ENCODE assay signal across 9 mouse cellular contexts in the genomic region with DNA sequence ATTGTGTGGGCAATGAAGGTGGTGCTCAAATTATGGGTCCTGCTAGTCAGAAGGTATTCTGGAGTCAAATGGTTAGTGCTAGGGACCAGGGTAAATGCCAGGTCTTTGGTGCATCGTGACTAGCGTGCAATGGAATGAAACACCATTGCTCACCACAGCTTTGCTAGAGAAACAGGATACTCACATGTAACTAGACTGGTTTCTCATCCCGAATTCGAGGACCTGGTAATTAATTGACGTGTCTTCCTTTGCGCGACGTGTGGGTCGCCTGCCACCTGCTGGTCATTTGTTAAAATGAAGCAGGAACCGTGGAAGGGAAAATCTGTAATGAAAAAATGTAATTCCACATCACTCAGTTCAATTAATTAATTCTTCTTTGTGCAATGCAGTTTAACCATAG. TPM values are rescaled to one million over a fixed set of nuclear protein-coding genes. Genes with fewer than 3 reads are reported as not detected.
A peak's percentile ranks its signal among the peaks of the same experiment; 100 is the strongest.
DNase-seq lines count a peak whose midpoint lies in the region; ATAC-seq and TF ChIP-seq lines count a peak whose summit lies in the region.
"Had no signal": no experiment of that assay in that cellular context is flagged by ENCODE, and none has a peak within 500 bp of the region (broad histone marks: within the 10 kb centered on the region; RNA-seq: fewer than 3 reads in every experiment).

No protein-coding gene starts in this region.

- no peak overlapping the region for H3K27ac ChIP-seq in intestine, embryonic 14.5 days (ENCODE audit: low read depth)
- no peak overlapping the region for H3K27ac ChIP-seq in intestine, embryonic 16.5 days (ENCODE audit: low read length)
- no peak overlapping the region for H3K27ac ChIP-seq in ES-Bruce4 (ENCODE audit: insufficient read depth, low read length)
- H3K27ac ChIP-seq in forebrain, embryonic 15.5 days (replicated peaks) = no peak overlapping the region
- no peak overlapping the region for H3K27ac ChIP-seq in midbrain, embryonic 13.5 days

- peak; percentile 75 for TF ChIP-seq CTCF in ES-Bruce4 (IDR thresholded peaks at IDR 0.05; ENCODE audit: low read depth, low read length)
- peak; percentile 94 for TF ChIP-seq CTCF in brain, embryonic 14.5 days (IDR thresholded peaks at IDR 0.05; ENCODE audit: borderline replicate concordance, extremely low read depth, insufficient read depth, insufficient read length)

- H3K4me3 ChIP-seq in intestine, embryonic 14.5 days (ENCODE audit: low read depth, low read length) = no peak overlapping the region
- no peak overlapping the region for H3K4me3 ChIP-seq in intestine, embryonic 16.5 days (ENCODE audit: low read length)
- H3K4me3 ChIP-seq in ES-Bruce4 (ENCODE audit: low read depth, low read length) = no peak overlapping the region
- H3K4me3 ChIP-seq in forebrain, embryonic 15.5 days = no peak overlapping the region
- H3K4me3 ChIP-seq in midbrain, embryonic 13.5 days (replicated peaks) = no peak overlapping the region

- DNase-seq in intestine, embryonic 14.5 days (ENCODE audit: low spot score) = peak; percentile 70
- DNase-seq in brain, embryonic 14.5 days (ENCODE audit: low read depth) = peak; percentile 88
- peak; percentile 76 to 82 for DNase-seq in layer of hippocampus, postnatal 10 days (ENCODE audit: low spot score in 2 of 2)
- peak; percentile 13 for DNase-seq in thymus, postnatal 25 days

- no peaks in the 10 kb centered on the region for H3K36me3 ChIP-seq in intestine, embryonic 14.5 days (ENCODE audit: control insufficient read depth, insufficient read depth, low read length)
- no peaks in the 10 kb centered on the region for H3K36me3 ChIP-seq in intestine, embryonic 16.5 days (ENCODE audit: control insufficient read depth, insufficient read depth, low read length)
- no peaks in the 10 kb centered on the region for H3K36me3 ChIP-seq in ES-Bruce4 (ENCODE audit: control insufficient read depth, insufficient read depth, low read length, poor library complexity, severe bottlenecking)
- H3K36me3 ChIP-seq in forebrain, embryonic 15.5 days = no peaks in the 10 kb centered on the region
- no peaks in the 10 kb centered on the region for H3K36me3 ChIP-seq in midbrain, embryonic 13.5 days

- no peaks in the 10 kb centered on the region for H3K9me3 ChIP-seq in intestine, embryonic 14.5 days (ENCODE audit: control insufficient read depth, low read length)
- H3K9me3 ChIP-seq in intestine, embryonic 16.5 days (ENCODE audit: control insufficient read depth, low read length) = no peaks in the 10 kb centered on the region
- H3K9me3 ChIP-seq in ES-Bruce4 (replicated peaks; ENCODE audit: control insufficient read depth, insufficient read depth, low read length, poor library complexity, severe bottlenecking) = no peaks in the 10 kb centered on the region; the same call in 1 of the 2 replicates
- H3K9me3 ChIP-seq in forebrain, embryonic 15.5 days = no peaks in the 10 kb centered on the region
- no peaks in the 10 kb centered on the region for H3K9me3 ChIP-seq in midbrain, embryonic 13.5 days

- no peaks in the 10 kb centered on the region for H3K4me1 ChIP-seq in intestine, embryonic 14.5 days (replicated peaks; ENCODE audit: control insufficient read depth, insufficient read depth, low read length)
- H3K4me1 ChIP-seq in intestine, embryonic 16.5 days (ENCODE audit: control insufficient read depth, insufficient read depth, low read length) = no peaks in the 10 kb centered on the region
- no peaks in the 10 kb centered on the region for H3K4me1 ChIP-seq in ES-Bruce4 (ENCODE audit: control insufficient read depth, insufficient read depth, low read length)
- peaks cover 30% of the 10 kb centered on the region for H3K4me1 ChIP-seq in forebrain, embryonic 15.5 days
- H3K4me1 ChIP-seq in midbrain, embryonic 13.5 days (replicated peaks) = peaks cover 39% of the 10 kb centered on the region

- no peak for TF ChIP-seq POLR2A in ES-Bruce4 (IDR thresholded peaks at IDR 0.05; ENCODE audit: insufficient read depth, low read length)
- TF ChIP-seq POLR2A in brain, embryonic 14.5 days (IDR thresholded peaks at IDR 0.05; ENCODE audit: borderline replicate concordance, extremely low read depth, insufficient read depth, insufficient read length, poor library complexity, severe bottlenecking) = no peak

- no peak for ATAC-seq in intestine, embryonic 14.5 days (replicated peaks; ENCODE audit: low FRiP score, low TSS enrichment, low read depth)
- no peak for ATAC-seq in intestine, embryonic 16.5 days
- peak; percentile 59 for ATAC-seq in forebrain, embryonic 15.5 days (replicated peaks)
- ATAC-seq in midbrain, embryonic 13.5 days = 0 out of 2 replicates have a peak, but pooled peaks have one; percentile 9

- H3K9ac ChIP-seq in intestine, embryonic 14.5 days (ENCODE audit: low read length) = no peak overlapping the region
- no peak overlapping the region for H3K9ac ChIP-seq in intestine, embryonic 16.5 days (ENCODE audit: low read depth, low read length)
- H3K9ac ChIP-seq in ES-Bruce4 (ENCODE audit: low read depth, poor library complexity, severe bottlenecking) = no peak overlapping the region
- no peak overlapping the region for H3K9ac ChIP-seq in forebrain, embryonic 15.5 days (replicated peaks)
- H3K9ac ChIP-seq in midbrain, embryonic 13.5 days (replicated peaks) = no peak overlapping the region

- 1% methylated on average over 10 of the region's 10 CpGs for WGBS in intestine, embryonic 14.5 days
- 2% methylated on average over 10 of the region's 10 CpGs for WGBS in intestine, embryonic 16.5 days
- WGBS in forebrain, embryonic 15.5 days = 2% methylated on average over 10 of the region's 10 CpGs
- 2% methylated on average over 10 of the region's 10 CpGs for WGBS in midbrain, embryonic 13.5 days

- H3K27me3 ChIP-seq in intestine, embryonic 14.5 days (replicated peaks; ENCODE audit: control insufficient read depth, insufficient read depth, low read length) = peaks cover 45% of the 10 kb centered on the region
- peaks cover 28% of the 10 kb centered on the region for H3K27me3 ChIP-seq in intestine, embryonic 16.5 days (replicated peaks; ENCODE audit: control insufficient read depth, insufficient read depth, low read length)
- no peaks in the 10 kb centered on the region for H3K27me3 ChIP-seq in ES-Bruce4 (ENCODE audit: control insufficient read depth, insufficient read depth, low read length, poor library complexity, severe bottlenecking)
- H3K27me3 ChIP-seq in forebrain, embryonic 15.5 days = peaks cover 2% of the 10 kb centered on the region; the same call in 1 of the 2 replicates
- peaks cover 11% of the 10 kb centered on the region for H3K27me3 ChIP-seq in midbrain, embryonic 13.5 days

- H3K4me2 ChIP-seq in intestine, embryonic 14.5 days (ENCODE audit: low read length) = no peak overlapping the region
- H3K4me2 ChIP-seq in intestine, embryonic 16.5 days (ENCODE audit: low read depth, low read length) = no peak overlapping the region
- no peak overlapping the region for H3K4me2 ChIP-seq in forebrain, embryonic 15.5 days (replicated peaks)
- 0 out of 2 replicates have a peak overlapping the region, but pooled peaks have one; percentile 25 for H3K4me2 ChIP-seq in midbrain, embryonic 13.5 days (replicated peaks)

- no peak for TF ChIP-seq EP300 in ES-Bruce4 (IDR thresholded peaks at IDR 0.05; ENCODE audit: insufficient read depth, low read depth, low read length)

RNA-seq across cellular contexts. Expression of gene Ascl1, which starts 10.5 kb away (rescaled TPM):
- polyA plus RNA-seq in intestine, embryonic 14.5 days (2014; fragmentation: Nextera tagmentation; extraction: Ambion mirVana) = 18.9 and 20.1 TPM in 2 replicates
- 3.1 and 4.2 TPM in 2 replicates for polyA plus RNA-seq in intestine, embryonic 16.5 days (2015; fragmentation: Nextera tagmentation; extraction: Ambion mirVana)
- not detected in 2 replicates for polyA plus RNA-seq in ES-Bruce4 (2011; ENCODE audit: insufficient read depth, insufficient read length, low read depth, missing spikeins)
- 46.5 and 48.3 TPM in 2 replicates for polyA plus RNA-seq in brain, embryonic 14.5 days (2012; rRNA removed)
- polyA plus RNA-seq in forebrain, embryonic 15.5 days (2015; fragmentation: Nextera tagmentation; extraction: Ambion mirVana) = 24.2 and 25.8 TPM in 2 replicates
- 10 to 100 TPM; 11.2 to 11.5 TPM for total RNA-seq in layer of hippocampus, postnatal 10 days (2021)
- 33.3 and 53.1 TPM in 2 replicates for polyA plus RNA-seq in midbrain, embryonic 13.5 days (2015; fragmentation: Nextera tagmentation; extraction: Ambion mirVana)

RNA-seq across cellular contexts. Expression of gene Pah, which starts 17.6 kb away (rescaled TPM):
- polyA plus RNA-seq in intestine, embryonic 14.5 days (2014; fragmentation: Nextera tagmentation; extraction: Ambion mirVana) = 0.87 TPM in 1 of 2 replicates, not detected in the other
- 1.2 and 2.2 TPM in 2 replicates for polyA plus RNA-seq in intestine, embryonic 16.5 days (2015; fragmentation: Nextera tagmentation; extraction: Ambion mirVana)
- not detected in 2 replicates for polyA plus RNA-seq in ES-Bruce4 (2011; ENCODE audit: insufficient read depth, insufficient read length, low read depth, missing spikeins)
- polyA plus RNA-seq in brain, embryonic 14.5 days (2012; rRNA removed) = not detected in 2 replicates
- polyA plus RNA-seq in forebrain, embryonic 15.5 days (2015; fragmentation: Nextera tagmentation; extraction: Ambion mirVana) = not detected in 2 replicates
- not detected for total RNA-seq in layer of hippocampus, postnatal 10 days (2021)
- 0.18 and 0.20 TPM in 2 replicates for polyA plus RNA-seq in midbrain, embryonic 13.5 days (2015; fragmentation: Nextera tagmentation; extraction: Ambion mirVana)
- total RNA-seq: layer of hippocampus, adult 8-10 months had no signal

Comparison
In these comparisons a context has a peak if more than half of its experiments do, and no peak if none do; other contexts are left out.
1. ATAC-seq: peak in forebrain, embryonic 15.5 days (single experiment) and midbrain, embryonic 13.5 days (single experiment); none in intestine, embryonic 14.5 days (single experiment) and intestine, embryonic 16.5 days (single experiment).
2. DNase-seq: peak in every context shown above with its lines; median percentile 88 in brain, embryonic 14.5 days; 79 in layer of hippocampus, postnatal 10 days; 70 in intestine, embryonic 14.5 days; 13 in thymus, postnatal 25 days.